In genomic region chr16:44015416-44016158, GRCm38 (mm10) we compare ENCODE assay signal across 11 mouse cellular contexts. TPM values are rescaled to one million over a fixed set of nuclear protein-coding genes. Genes with fewer than 3 reads are reported as not detected.
A peak's percentile ranks its signal among the peaks of the same experiment; 100 is the strongest.
DNase-seq lines count a peak whose midpoint lies in the region; ATAC-seq and TF ChIP-seq lines count a peak whose summit lies in the region.
"Had no signal": no experiment of that assay in that cellular context is flagged by ENCODE, and none has a peak within 500 bp of the region (broad histone marks: within the 10 kb centered on the region; RNA-seq: fewer than 3 reads in every experiment).

No protein-coding gene starts in this region.

- no peak for DNase-seq in gastrocnemius, adult 2 months
- no peak for DNase-seq in gastrocnemius, postnatal 36 days
- DNase-seq in kidney, postnatal 0 days (ENCODE audit: low spot score) = no peak
- DNase-seq in kidney, postnatal 14 days = no peak
- no peak for DNase-seq in liver, postnatal 0 days
- DNase-seq in urinary bladder, adult 18-20 months (ENCODE audit: low spot score in 2 of 2) = no peak
- DNase-seq in ovary, adult 18-20 months (ENCODE audit: low spot score) = no peak
- DNase-seq: cerebellum, adult 11-12 months; gastrocnemius, postnatal 14 days had no signal

- intact Hi-C loops in gastrocnemius, adult 2 months (cut with DNase I) = no loop called here
- intact Hi-C loops in gastrocnemius, postnatal 36 days (cut with DNase I) = no loop called here

- no peaks in the 10 kb centered on the region for H3K9me3 ChIP-seq in kidney, postnatal 0 days (replicated peaks; ENCODE audit: low read length)
- no peaks in the 10 kb centered on the region for H3K9me3 ChIP-seq in embryonic facial prominence, embryonic 15.5 days (replicated peaks)
- no peaks in the 10 kb centered on the region for H3K9me3 ChIP-seq in liver, postnatal 0 days (ENCODE audit: low read length)
- H3K9me3 ChIP-seq: midbrain, embryonic 15.5 days had no signal

- no peak overlapping the region for H3K27ac ChIP-seq in gastrocnemius, adult 2 months
- no peak overlapping the region for H3K27ac ChIP-seq in kidney, postnatal 0 days
- no peak overlapping the region for H3K27ac ChIP-seq in embryonic facial prominence, embryonic 15.5 days (replicated peaks)
- peak overlapping the region; percentile 87 for H3K27ac ChIP-seq in liver, postnatal 0 days (ENCODE audit: low read depth)
- H3K27ac ChIP-seq: midbrain, embryonic 15.5 days had no signal

- no peak for TF ChIP-seq EP300 in liver, postnatal 0 days (IDR thresholded peaks at IDR 0.05; ENCODE audit: low read depth)

- H3K36me3 ChIP-seq in kidney, postnatal 0 days (ENCODE audit: insufficient read depth, low read length) = no peaks in the 10 kb centered on the region
- H3K36me3 ChIP-seq in embryonic facial prominence, embryonic 15.5 days = 0 out of 2 replicates have a peak, but pooled peaks cover 5% of the 10 kb centered on the region
- no peaks in the 10 kb centered on the region for H3K36me3 ChIP-seq in liver, postnatal 0 days (replicated peaks; ENCODE audit: insufficient read depth, low read length)
- H3K36me3 ChIP-seq: midbrain, embryonic 15.5 days had no signal

- H3K4me2 ChIP-seq in kidney, postnatal 0 days (ENCODE audit: low read length) = peak overlapping the region; percentile 54
- peak overlapping the region; percentile 17; the same call in 1 of the 2 replicates for H3K4me2 ChIP-seq in embryonic facial prominence, embryonic 15.5 days (replicated peaks)
- peak overlapping the region; percentile 72 for H3K4me2 ChIP-seq in liver, postnatal 0 days (ENCODE audit: low read depth, low read length)
- H3K4me2 ChIP-seq: midbrain, embryonic 15.5 days had no signal

- H3K4me1 ChIP-seq in kidney, postnatal 0 days (replicated peaks; ENCODE audit: insufficient read depth, low read length) = no peaks in the 10 kb centered on the region
- no peaks in the 10 kb centered on the region for H3K4me1 ChIP-seq in embryonic facial prominence, embryonic 15.5 days
- peaks cover 27% of the 10 kb centered on the region for H3K4me1 ChIP-seq in liver, postnatal 0 days (ENCODE audit: insufficient read depth)
- H3K4me1 ChIP-seq: midbrain, embryonic 15.5 days had no signal

- H3K27me3 ChIP-seq in kidney, postnatal 0 days (ENCODE audit: insufficient read depth, low read length) = no peaks in the 10 kb centered on the region
- H3K27me3 ChIP-seq in embryonic facial prominence, embryonic 15.5 days = no peaks in the 10 kb centered on the region
- no peaks in the 10 kb centered on the region for H3K27me3 ChIP-seq in liver, postnatal 0 days (ENCODE audit: insufficient read depth, low read length)
- H3K27me3 ChIP-seq: midbrain, embryonic 15.5 days had no signal

- WGBS in kidney, postnatal 0 days = 60% methylated on average over 16 of the region's 16 CpGs
- WGBS in embryonic facial prominence, embryonic 15.5 days = 56% methylated on average over 16 of the region's 16 CpGs
- whole genome bisulfite sequencing in liver, postnatal 0 days (ENCODE audit: insufficient replicate concordance) = 36% methylated on average over 16 of the region's 16 CpGs

- ATAC-seq in kidney, postnatal 0 days (replicated peaks; ENCODE audit: low FRiP score, low read depth) = no peak
- ATAC-seq in embryonic facial prominence, embryonic 15.5 days (ENCODE audit: insufficient number of reproducible peaks, low FRiP score, low TSS enrichment, low read depth) = no peak
- no peak for ATAC-seq in liver, postnatal 0 days
- ATAC-seq: midbrain, embryonic 15.5 days had no signal

- H3K4me3 ChIP-seq in gastrocnemius, adult 2 months = peak overlapping the region; percentile 45
- peak overlapping the region; percentile 36; the same call in 1 of the 2 replicates for H3K4me3 ChIP-seq in kidney, postnatal 0 days (replicated peaks; ENCODE audit: low read depth, low read length)
- H3K4me3 ChIP-seq in embryonic facial prominence, embryonic 15.5 days (replicated peaks) = peak overlapping the region; percentile 32
- peak overlapping the region; percentile 43 for H3K4me3 ChIP-seq in liver, postnatal 0 days (ENCODE audit: low read depth, low read length)
- H3K4me3 ChIP-seq: midbrain, embryonic 15.5 days had no signal

- peak overlapping the region; percentile 43 for H3K9ac ChIP-seq in kidney, postnatal 0 days (ENCODE audit: low read depth, low read length)
- no peak overlapping the region for H3K9ac ChIP-seq in embryonic facial prominence, embryonic 15.5 days
- peak overlapping the region; percentile 50; the same call in 1 of the 2 replicates for H3K9ac ChIP-seq in liver, postnatal 0 days (replicated peaks)
- H3K9ac ChIP-seq: midbrain, embryonic 15.5 days had no signal

- TF ChIP-seq CTCF in gastrocnemius, adult 2 months (IDR thresholded peaks at IDR 0.05) = no peak
- no peak for TF ChIP-seq CTCF in kidney, postnatal 0 days (IDR thresholded peaks at IDR 0.05; ENCODE audit: low read depth)
- TF ChIP-seq CTCF in liver, postnatal 0 days (IDR thresholded peaks at IDR 0.05; ENCODE audit: low read depth) = no peak

RNA-seq across cellular contexts. Expression of gene Zdhhc23, which starts 36.0 kb away (rescaled TPM):
- total RNA-seq in gastrocnemius, adult 2 months (2021) = 10 to 100 TPM in 1 of 2 experiments, 1 to 10 TPM in 1; 8.4 to 24.7 TPM
- 10 to 100 TPM in 1 of 2 experiments, 1 to 10 TPM in 1; 7.5 to 10.9 TPM for total RNA-seq in gastrocnemius, postnatal 36 days (2021)
- 2.0 and 2.3 TPM in 2 replicates for polyA plus RNA-seq in kidney, postnatal 0 days (2015; fragmentation: Nextera tagmentation; extraction: Ambion mirVana)
- polyA plus RNA-seq in embryonic facial prominence, embryonic 15.5 days (2015; fragmentation: Nextera tagmentation; extraction: Ambion mirVana) = 1.1 and 1.3 TPM in 2 replicates
- polyA plus RNA-seq in liver, postnatal 0 days (2015; fragmentation: Nextera tagmentation; extraction: Ambion mirVana) = 0.20 and 0.40 TPM in 2 replicates

RNA-seq across cellular contexts. Expression of gene Gramd1c, which starts 47.6 kb away (rescaled TPM):
- under 1 TPM; 0.18 to 0.42 TPM for total RNA-seq in gastrocnemius, adult 2 months (2021)
- under 1 TPM; 0.20 to 0.38 TPM for total RNA-seq in gastrocnemius, postnatal 36 days (2021)
- 5.7 and 6.1 TPM in 2 replicates for polyA plus RNA-seq in kidney, postnatal 0 days (2015; fragmentation: Nextera tagmentation; extraction: Ambion mirVana)
- polyA plus RNA-seq in embryonic facial prominence, embryonic 15.5 days (2015; fragmentation: Nextera tagmentation; extraction: Ambion mirVana) = 8.0 and 9.6 TPM in 2 replicates
- polyA plus RNA-seq in liver, postnatal 0 days (2015; fragmentation: Nextera tagmentation; extraction: Ambion mirVana) = 10.9 and 16.5 TPM in 2 replicates

Comparison
In these comparisons a context has a peak if more than half of its experiments do, and no peak if none do; other contexts are left out.
1. H3K4me2 ChIP-seq: peak in every context shown above with its lines; median percentile 72 in liver, postnatal 0 days; 54 in kidney, postnatal 0 days; 17 in embryonic facial prominence, embryonic 15.5 days.